Mouse (Mus musculus) leukemia stem cell, adult 10-12 weeks (primary cell): ENCODE measurements around the gene Gzmc. TPM values are rescaled to one million over a fixed set of nuclear protein-coding genes. Genes with fewer than 3 reads are reported as not detected.

ENCODE experiments used
- polyA plus RNA-seq: library from polyadenylated mRNA; stranded (reverse); fragments of >175 nt; gene quantifications from 2 replicates; pipeline ENCODE4 v1.2.3, GENCODE M21; 2012; ENCODE audit warnings: low replicate concordance

The Gzmc gene
- polyA plus RNA-seq, result not detected in 2 replicates

GRCm38 (mm10) chr14:56234556-56234955 lies at the start of gene Gzmc:
Gene Gzmc (minus strand): TSS chr14:56234656.

DNA sequence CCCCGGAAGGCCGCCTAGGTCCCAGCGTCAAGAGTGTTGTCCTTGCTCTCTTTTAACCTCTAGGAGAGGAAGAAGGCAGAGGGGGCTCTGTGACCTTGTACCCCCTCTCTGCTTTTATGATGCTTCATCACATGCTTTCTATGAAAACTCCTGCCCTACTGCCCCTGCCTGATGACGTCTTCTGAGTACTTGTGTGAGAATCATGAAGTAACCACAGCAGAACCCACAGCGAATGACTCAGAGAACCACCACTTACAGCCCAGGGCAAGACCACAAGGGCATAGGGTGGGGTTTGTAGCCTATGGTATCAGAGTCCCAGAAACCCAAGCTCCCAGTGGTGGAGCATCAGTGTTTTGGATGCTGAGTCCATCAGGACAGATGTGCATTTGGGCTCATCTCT lies 27.7 kb upstream of the Gzmc start, which contains the start of gene Gzmb:
Gene Gzmb (minus strand): TSS at position 108 of the 400 bp plus-strand sequence.

DNA sequence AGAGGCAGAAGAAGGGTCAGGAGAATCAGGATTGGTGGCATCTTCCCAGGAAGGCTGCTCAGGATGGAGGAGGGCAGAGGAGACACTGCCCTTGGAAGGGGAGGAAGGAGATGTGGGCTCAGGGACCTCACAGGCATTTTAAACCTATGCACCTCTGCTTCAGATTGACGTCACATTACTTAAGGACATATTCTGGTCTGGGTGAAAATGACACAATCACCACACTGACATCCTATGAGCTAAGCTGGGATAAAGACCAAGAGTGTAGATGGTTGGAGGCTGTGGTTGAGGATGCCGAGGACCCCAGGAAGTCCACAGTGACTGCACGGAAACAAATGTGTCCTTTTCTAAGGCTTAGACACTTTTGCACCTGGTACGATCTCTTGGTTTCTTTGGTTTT lies 23.1 kb downstream of the Gzmc start, which contains the start of gene Gzmf:
Gene Gzmf (minus strand): TSS at position 101 of the 400 bp plus-strand sequence.

Other genes with a start within 250 kb of the Gzmc start
- 0.35 TPM in 1 of 2 replicates, not detected in the other for gene Mcpt1, start 216.7 kb downstream of the Gzmc start, polyA plus RNA-seq
- not detected in 2 replicates for gene Mcpt9, start 204.2 kb downstream of the Gzmc start, polyA plus RNA-seq
- gene Mcpt2, start 192.6 kb downstream of the Gzmc start, polyA plus RNA-seq, result not detected in 2 replicates
- 0.75 TPM in 1 of 2 replicates, not detected in the other for gene Mcpt4, start 172.3 kb downstream of the Gzmc start, polyA plus RNA-seq
- 0.30 and 0.51 TPM in 2 replicates for gene Mcpt8, start 149.4 kb downstream of the Gzmc start, polyA plus RNA-seq
- gene Ctsg, start 132.1 kb downstream of the Gzmc start, polyA plus RNA-seq, result 0.55 and 0.97 TPM in 2 replicates
- gene Gzme, start 114.0 kb downstream of the Gzmc start, polyA plus RNA-seq, result not detected in 2 replicates
- gene Gzmd, start 102.0 kb downstream of the Gzmc start, polyA plus RNA-seq, result not detected in 2 replicates
- gene Gzmg, start 75.1 kb downstream of the Gzmc start, polyA plus RNA-seq, result not detected in 2 replicates
- gene Gzmn, start 60.1 kb downstream of the Gzmc start, polyA plus RNA-seq, result not detected in 2 replicates
- gene Gzmf, start 23.2 kb downstream of the Gzmc start, polyA plus RNA-seq, result not detected in 2 replicates
- gene Gzmb, start 27.6 kb upstream of the Gzmc start, polyA plus RNA-seq, result 0.20 and 0.52 TPM in 2 replicates
- not detected in 2 replicates for gene Atp12a, start 130.4 kb upstream of the Gzmc start, polyA plus RNA-seq
- 0.93 TPM in 1 of 2 replicates, not detected in the other for gene Rnf17, start 167.9 kb upstream of the Gzmc start, polyA plus RNA-seq